Mouse (Mus musculus): ENCODE measurements at regions not wholly inside any gene's neighbourhood (a gene's known extent, or its start where the extent isn't known, plus 50 kb on each side); places are given as distances from the start of the nearest gene placed in this dataset.

DNA sequence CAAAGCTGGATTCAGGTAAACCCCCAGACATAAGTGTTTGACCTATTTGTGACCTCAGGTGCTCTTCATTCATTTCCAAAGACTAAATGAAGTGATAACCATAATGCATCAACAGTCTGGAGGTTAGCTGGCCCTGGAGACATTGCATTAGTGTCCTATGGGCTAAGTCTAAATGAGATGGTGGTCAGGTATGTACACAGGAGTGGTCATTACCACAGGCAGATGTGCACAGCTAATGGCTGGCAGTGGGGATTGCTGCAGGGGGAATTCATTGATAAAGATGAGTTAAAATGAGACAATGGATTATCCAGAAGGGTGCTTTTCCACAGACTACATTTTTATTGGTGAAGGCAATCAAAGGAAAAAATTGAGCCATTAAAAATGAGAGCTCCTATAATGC is 114.2 kb upstream of the Fam92a start:
- no peak for TF ChIP-seq CTCF (IDR thresholded peaks at IDR 0.05; ENCODE audit: low read depth, low read length)
- TF ChIP-seq POLR2A (IDR thresholded peaks at IDR 0.05; ENCODE audit: insufficient read depth, low read length), result no peak
- no peak for TF ChIP-seq EP300 (IDR thresholded peaks at IDR 0.05; ENCODE audit: insufficient read depth, low read depth, low read length)

All from ES-Bruce4 (cell line).